Mouse (Mus musculus): Measurements from ENCODE around the gene Trim8.

DNA sequence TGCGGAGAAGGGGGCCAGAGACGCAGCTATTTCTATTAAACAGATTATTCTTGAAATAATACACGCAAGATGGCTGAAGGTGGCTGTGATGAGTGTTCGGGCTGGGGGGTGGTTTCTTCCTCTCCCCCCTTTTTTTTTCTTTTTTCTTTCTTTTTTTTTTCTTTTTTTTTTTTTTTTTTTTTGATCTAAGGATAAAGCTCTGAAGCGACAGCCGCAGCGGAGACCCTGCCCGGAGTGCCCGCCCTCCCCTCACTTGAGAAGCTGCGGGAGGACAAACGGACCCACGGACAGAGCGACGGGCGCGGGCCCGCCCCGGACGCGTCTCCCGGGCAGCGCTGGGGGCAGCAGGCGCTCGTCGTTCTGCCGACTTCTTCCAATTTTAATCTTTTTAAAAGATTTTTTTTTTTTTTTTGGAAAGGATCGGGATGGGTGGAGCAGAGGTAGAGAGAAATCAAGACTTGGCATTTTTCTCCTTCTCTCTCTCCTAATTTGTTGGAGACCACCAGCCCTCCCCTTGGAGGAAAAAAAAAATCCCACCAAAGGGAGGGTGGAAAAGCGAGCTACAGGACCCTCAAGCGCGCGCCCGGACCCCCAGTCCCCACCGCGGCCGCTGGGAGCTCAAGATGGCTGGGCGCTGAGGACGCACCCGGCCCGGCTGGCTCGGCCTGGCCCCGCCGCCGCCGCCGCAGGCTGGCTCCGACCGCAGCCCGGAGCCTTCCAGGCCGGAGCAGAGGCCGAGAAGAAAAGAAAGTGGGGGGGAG, 741 bp upstream of the Trim8 start:
- TF ChIP-seq CTCF (IDR thresholded peaks at IDR 0.05; ENCODE audit: borderline replicate concordance, extremely low read depth, insufficient read depth, insufficient read length) (no peak), POLR2A (IDR thresholded peaks at IDR 0.05; ENCODE audit: borderline replicate concordance, extremely low read depth, insufficient read depth, insufficient read length, poor library complexity, severe bottlenecking) (peak; percentile 50)
